Mouse (Mus musculus) lung, embryonic 16.5 days (tissue): ENCODE measurements at regions not wholly inside any gene's neighbourhood (a gene's known extent, or its start where the extent isn't known, plus 50 kb on each side); places are given as distances from the start of the nearest gene placed in this dataset.

Experiments used
- ATAC-seq: fragments of 200-750 bp; cut with Nextera tagmentation; 2 replicates; pipeline ENCODE4 v1.8.0; 2017; ENCODE audit warnings: low read depth, mild to moderate bottlenecking, moderate library complexity
- H3K27ac ChIP-seq: fragments of 300-500 bp; sonication (generic); 2 replicates; pipeline ENCODE4 v1.5.1; 2014; ENCODE audit warnings: mild to moderate bottlenecking, control low read depth, low read length
- H3K27me3 ChIP-seq: fragments of 300-500 bp; sonication (generic); 2 replicates; pipeline ENCODE4 v1.6.1; 2014; ENCODE audit warnings: low read depth, low read length, mixed read lengths; ENCODE audit not compliant: control insufficient read depth, insufficient read depth
- H3K36me3 ChIP-seq: fragments of 300-500 bp; sonication (generic); 2 replicates; pipeline ENCODE4 v1.6.1; 2014; ENCODE audit warnings: low read length; ENCODE audit not compliant: control insufficient read depth, insufficient read depth
- H3K4me1 ChIP-seq: fragments of 300-500 bp; sonication (generic); replicated peaks from 2 replicates; pipeline ENCODE4 v1.6.1; 2014; ENCODE audit warnings: low read length, mixed read lengths; ENCODE audit not compliant: control insufficient read depth, insufficient read depth
- H3K4me2 ChIP-seq: fragments of 300-500 bp; sonication (generic); 2 replicates; pipeline ENCODE4 v1.6.1; 2014; ENCODE audit warnings: low read depth, low read length, control low read depth
- H3K4me3 ChIP-seq: fragments of 300-500 bp; sonication (generic); 2 replicates; pipeline ENCODE4 v1.5.1; 2014; ENCODE audit warnings: mild to moderate bottlenecking, low read length, control low read depth
- H3K9ac ChIP-seq: fragments of 300-500 bp; sonication (generic); 2 replicates; pipeline ENCODE4 v1.6.1; 2014; ENCODE audit warnings: low read length, control low read depth
- H3K9me3 ChIP-seq: fragments of 300-500 bp; sonication (generic); 2 replicates; pipeline ENCODE4 v1.6.1; 2016; ENCODE audit warnings: low read length; ENCODE audit not compliant: control insufficient read depth
- WGBS: fragments of 180-500 bp; shearing (Covaris S2); extraction: QIAGEN DNeasy Blood & Tissue Kit; methylation state at CpG from one replicate; pipeline ENCODE4 v1.1.7; 2014; 5-methylcytosine and 5-hydroxymethylcytosine counted together

DNA sequence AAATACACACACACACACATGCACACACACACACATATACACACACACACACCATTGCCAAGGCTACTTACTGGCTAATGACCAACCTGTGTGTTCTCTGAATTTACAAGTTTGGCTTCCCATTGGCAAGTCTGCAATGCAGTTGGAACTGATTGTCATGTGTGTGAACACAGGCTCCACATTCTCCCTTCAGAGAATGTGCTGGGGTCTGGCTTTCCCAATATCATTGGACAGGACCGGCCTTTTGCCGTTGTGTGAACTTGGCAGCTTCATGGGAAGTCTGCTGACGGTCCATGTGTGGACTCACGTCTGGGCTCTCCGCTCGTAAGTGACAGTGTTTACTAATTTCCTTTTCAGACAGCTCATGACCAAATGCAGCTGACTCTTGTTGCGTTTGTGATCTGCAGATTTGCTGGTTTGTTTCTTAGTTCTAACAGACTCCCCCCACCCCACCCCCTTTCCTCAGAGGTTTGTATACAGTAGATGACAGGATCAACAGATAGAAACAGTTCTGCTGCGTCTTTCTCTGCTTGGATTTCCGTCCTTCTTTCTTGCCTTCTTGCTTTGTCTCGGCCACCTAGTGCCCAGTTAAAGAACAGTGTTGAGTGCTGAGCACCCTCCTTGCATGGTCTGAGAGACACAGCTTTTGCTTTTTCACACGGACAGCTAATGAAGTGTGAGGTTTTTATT, 183.1 kb upstream of the Sulf2 start:
- Histone ChIP-seq H3K4me1 (peaks cover 17% of the 10 kb centered on the region), H3K4me2 (no peak overlapping the region), H3K9ac (no peak overlapping the region), H3K27ac (peak overlapping the region; percentile 59), H3K4me3 (no peak overlapping the region), H3K27me3 (peaks cover 2% of the 10 kb centered on the region; the same call in 1 of the 2 replicates), H3K36me3 (no peaks in the 10 kb centered on the region), H3K9me3 (0 out of 2 replicates have a peak, but pooled peaks cover 3% of the 10 kb centered on the region)
- ATAC-seq, result peak; percentile 90
- 25% methylated on average over 11 of the region's 11 CpGs for WGBS

DNA sequence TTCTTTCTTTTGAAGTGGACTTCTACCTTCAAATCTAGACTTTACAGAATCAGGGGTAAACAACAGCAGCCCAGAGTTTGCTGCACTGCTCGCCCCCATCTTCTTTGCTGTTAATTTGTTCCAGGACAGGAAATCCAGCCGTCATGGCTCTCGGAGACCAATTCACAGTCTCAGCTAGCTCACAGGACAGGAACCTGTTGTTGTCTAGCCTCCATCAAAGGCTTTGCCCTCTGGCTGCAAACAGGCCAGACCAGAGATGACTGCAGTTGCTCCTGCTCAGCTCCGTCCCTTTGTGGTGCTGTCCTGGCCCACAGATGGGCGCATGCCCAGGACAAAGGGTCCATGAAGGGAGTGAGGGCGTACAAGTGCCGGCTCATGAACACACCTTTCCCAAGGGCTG, 182.2 kb upstream of the Sulf2 start:
- 0 out of 2 replicates have a peak, but pooled peaks cover 3% of the 10 kb centered on the region for H3K9me3 ChIP-seq
- 47% methylated on average over 7 of the region's 7 CpGs for WGBS
- H3K9ac ChIP-seq, result no peak overlapping the region
- no peak overlapping the region for H3K4me2 ChIP-seq
- H3K27ac ChIP-seq, result peak overlapping the region; percentile 53; the same call in 1 of the 2 replicates
- no peak for ATAC-seq
- peaks cover 17% of the 10 kb centered on the region for H3K4me1 ChIP-seq
- H3K4me3 ChIP-seq, result no peak overlapping the region
- peaks cover 2% of the 10 kb centered on the region; the same call in 1 of the 2 replicates for H3K27me3 ChIP-seq
- no peaks in the 10 kb centered on the region for H3K36me3 ChIP-seq

DNA sequence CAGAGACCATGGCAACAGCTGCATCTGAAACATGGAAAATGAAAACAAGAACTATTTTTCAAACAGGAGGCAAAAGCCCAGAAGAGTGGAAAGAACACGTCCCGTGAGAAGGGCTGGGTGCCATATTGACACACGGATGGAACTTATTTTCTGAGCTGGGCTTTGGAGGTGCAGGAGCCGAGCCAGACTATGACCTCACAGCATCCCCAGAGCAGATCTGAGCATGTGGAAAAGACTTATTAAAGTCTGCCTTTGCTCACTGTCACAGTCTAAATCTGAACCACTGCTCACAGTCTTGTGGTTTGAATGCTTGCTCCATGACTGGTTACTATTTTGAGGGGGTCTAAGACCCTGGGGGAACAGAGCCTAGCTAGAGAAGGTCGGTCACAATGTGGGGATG, 180.2 kb upstream of the Sulf2 start:
- H3K4me2 ChIP-seq, result no peak overlapping the region
- peaks cover 2% of the 10 kb centered on the region; the same call in 1 of the 2 replicates for H3K27me3 ChIP-seq
- H3K9me3 ChIP-seq, result no peaks in the 10 kb centered on the region
- ATAC-seq, result no peak
- no peaks in the 10 kb centered on the region for H3K36me3 ChIP-seq
- no peak overlapping the region for H3K9ac ChIP-seq
- H3K4me3 ChIP-seq, result no peak overlapping the region
- no peak overlapping the region for H3K27ac ChIP-seq
- peaks cover 20% of the 10 kb centered on the region for H3K4me1 ChIP-seq
- 71% methylated on average over 5 of the region's 5 CpGs for WGBS

DNA sequence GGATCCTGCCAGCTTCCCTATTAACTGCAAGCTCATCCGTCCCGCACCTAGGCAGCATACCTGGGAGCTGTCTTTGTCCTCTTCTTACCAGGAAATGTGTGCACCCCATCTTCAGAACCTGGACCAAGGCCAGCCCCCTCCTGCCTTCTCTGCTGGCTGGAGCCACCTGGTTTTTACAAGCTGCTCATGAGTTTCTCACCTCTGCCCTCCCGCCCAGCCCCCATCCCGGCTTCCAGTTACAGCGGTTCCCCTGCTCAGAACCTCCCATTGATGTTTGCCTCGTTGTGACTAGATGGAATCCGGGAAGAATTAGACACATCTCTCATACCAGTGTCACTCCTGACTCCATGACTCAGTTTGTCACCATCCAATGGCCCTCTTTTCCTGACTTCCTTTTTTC, 179.1 kb upstream of the Sulf2 start:
- WGBS, result 39% methylated on average over 7 of the region's 7 CpGs
- Histone ChIP-seq H3K27ac (no peak overlapping the region), H3K9me3 (no peaks in the 10 kb centered on the region), H3K4me1 (peaks cover 20% of the 10 kb centered on the region), H3K27me3 (peaks cover 4% of the 10 kb centered on the region; the same call in 1 of the 2 replicates), H3K4me3 (no peak overlapping the region), H3K9ac (no peak overlapping the region), H3K4me2 (no peak overlapping the region), H3K36me3 (no peaks in the 10 kb centered on the region)
- ATAC-seq, result no peak

DNA sequence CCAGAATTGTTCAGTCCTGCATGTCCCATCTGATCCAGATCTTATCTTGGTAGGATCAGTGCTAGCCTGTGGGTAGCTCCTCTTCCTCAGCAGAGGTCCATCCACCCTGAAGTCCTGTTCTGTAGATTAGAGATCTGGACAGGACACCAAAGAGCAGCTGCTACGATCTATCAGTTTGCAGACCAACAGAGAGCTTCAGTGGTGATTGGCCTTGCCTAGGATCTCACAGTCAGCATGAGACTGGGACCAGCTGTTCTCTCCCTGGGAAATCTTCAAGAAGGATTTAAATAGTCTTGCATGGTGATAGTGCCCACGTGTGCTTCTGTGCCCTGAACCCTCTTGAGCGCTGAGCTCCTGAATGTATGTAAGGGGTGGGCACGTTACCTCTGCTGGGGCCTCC, 178.4 kb upstream of the Sulf2 start:
- Histone ChIP-seq H3K4me3 (no peak overlapping the region), H3K27me3 (peaks cover 4% of the 10 kb centered on the region; the same call in 1 of the 2 replicates), H3K9ac (no peak overlapping the region), H3K9me3 (no peaks in the 10 kb centered on the region), H3K4me2 (no peak overlapping the region), H3K36me3 (no peaks in the 10 kb centered on the region), H3K27ac (no peak overlapping the region), H3K4me1 (peaks cover 17% of the 10 kb centered on the region)
- no peak for ATAC-seq
- 58% methylated on average over 4 of the region's 4 CpGs for WGBS

DNA sequence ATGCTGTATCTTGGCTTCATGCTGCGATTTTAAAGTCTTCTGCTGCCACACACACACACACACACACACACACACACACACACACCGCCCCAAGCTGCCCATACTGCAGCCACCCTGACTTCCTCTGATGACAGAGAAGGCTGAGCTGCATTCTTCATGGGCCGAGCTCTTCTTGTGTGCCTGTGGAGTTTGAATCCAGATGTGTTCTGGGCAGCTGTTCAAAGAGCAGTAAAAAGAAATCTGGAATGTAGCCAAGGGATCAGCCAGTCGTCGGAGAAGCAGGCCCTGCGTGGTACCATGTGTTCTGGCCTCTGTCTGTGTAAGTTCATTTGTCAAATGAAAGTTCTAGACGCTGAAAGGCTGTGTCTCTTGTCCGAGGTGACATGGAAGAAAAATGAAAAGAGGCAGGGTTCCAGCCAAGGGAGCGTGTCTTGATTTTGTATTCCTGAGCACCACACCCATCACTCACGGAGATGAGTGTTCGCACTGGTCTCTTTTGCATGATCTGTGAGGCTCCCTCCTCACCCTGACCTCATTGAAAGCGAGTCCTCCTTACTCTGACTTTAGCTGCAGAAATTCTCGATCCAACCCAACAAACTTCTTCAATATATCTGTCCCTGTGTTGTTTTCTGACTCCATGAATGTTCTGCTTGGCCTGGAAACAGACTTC, 177.4 kb upstream of the Sulf2 start:
- 35% methylated on average over 13 of the region's 13 CpGs for WGBS
- H3K4me2 ChIP-seq, result no peak overlapping the region
- no peak overlapping the region for H3K27ac ChIP-seq
- H3K4me3 ChIP-seq, result no peak overlapping the region
- H3K36me3 ChIP-seq, result no peaks in the 10 kb centered on the region
- no peaks in the 10 kb centered on the region for H3K9me3 ChIP-seq
- H3K27me3 ChIP-seq, result peaks cover 4% of the 10 kb centered on the region; the same call in 1 of the 2 replicates
- no peak overlapping the region for H3K9ac ChIP-seq
- peaks cover 16% of the 10 kb centered on the region for H3K4me1 ChIP-seq
- ATAC-seq, result peak; percentile 83

DNA sequence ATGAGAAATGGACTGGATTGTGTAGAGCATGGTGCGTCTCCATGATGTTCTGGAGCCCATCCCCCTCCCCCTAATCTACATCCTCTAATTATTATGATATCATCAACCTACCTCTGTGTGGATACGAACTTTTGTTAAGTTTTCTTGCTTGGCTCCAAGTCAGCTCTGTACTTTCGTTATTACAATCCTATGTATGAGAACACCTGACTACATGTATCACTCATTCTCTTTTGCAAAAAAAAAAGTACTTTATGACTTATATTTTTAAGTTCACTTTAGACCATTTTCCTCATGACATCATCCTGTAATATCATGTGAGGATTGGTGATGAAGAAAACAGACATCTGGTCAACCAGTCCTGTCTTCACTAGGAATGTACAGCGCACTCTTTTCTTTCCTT, 175.7 kb upstream of the Sulf2 start:
- Histone ChIP-seq H3K4me1 (peaks cover 14% of the 10 kb centered on the region), H3K27me3 (peaks cover 3% of the 10 kb centered on the region; the same call in 1 of the 2 replicates), H3K9me3 (no peaks in the 10 kb centered on the region), H3K27ac (no peak overlapping the region), H3K9ac (no peak overlapping the region), H3K4me2 (no peak overlapping the region), H3K36me3 (no peaks in the 10 kb centered on the region), H3K4me3 (no peak overlapping the region)
- 90% methylated on average over 4 of the region's 4 CpGs for WGBS
- ATAC-seq, result no peak

DNA sequence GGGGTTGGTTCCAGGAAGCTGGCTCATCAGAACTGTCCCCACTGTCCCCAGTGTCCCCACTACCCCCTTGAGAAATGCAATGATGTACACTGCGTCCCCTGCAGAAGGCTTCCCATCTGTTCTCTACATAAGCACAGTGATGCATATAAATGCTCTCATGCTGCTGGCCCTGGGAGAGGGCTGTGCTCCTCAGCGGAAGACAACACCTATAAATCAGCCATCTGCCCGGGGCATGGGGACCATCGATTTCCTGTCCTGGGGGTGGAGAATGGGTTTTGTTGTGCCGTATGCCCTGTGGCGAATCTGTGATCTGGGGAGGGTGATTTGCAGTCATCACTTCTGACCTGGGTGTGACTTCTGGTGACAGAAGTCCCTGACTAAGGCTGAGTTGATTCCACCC, 174.9 kb upstream of the Sulf2 start:
- Histone ChIP-seq H3K27me3 (peaks cover 3% of the 10 kb centered on the region; the same call in 1 of the 2 replicates), H3K9me3 (no peaks in the 10 kb centered on the region), H3K27ac (no peak overlapping the region), H3K4me1 (peaks cover 15% of the 10 kb centered on the region), H3K4me2 (no peak overlapping the region), H3K4me3 (no peak overlapping the region), H3K36me3 (no peaks in the 10 kb centered on the region), H3K9ac (no peak overlapping the region)
- 58% methylated on average over 6 of the region's 6 CpGs for WGBS
- no peak for ATAC-seq

DNA sequence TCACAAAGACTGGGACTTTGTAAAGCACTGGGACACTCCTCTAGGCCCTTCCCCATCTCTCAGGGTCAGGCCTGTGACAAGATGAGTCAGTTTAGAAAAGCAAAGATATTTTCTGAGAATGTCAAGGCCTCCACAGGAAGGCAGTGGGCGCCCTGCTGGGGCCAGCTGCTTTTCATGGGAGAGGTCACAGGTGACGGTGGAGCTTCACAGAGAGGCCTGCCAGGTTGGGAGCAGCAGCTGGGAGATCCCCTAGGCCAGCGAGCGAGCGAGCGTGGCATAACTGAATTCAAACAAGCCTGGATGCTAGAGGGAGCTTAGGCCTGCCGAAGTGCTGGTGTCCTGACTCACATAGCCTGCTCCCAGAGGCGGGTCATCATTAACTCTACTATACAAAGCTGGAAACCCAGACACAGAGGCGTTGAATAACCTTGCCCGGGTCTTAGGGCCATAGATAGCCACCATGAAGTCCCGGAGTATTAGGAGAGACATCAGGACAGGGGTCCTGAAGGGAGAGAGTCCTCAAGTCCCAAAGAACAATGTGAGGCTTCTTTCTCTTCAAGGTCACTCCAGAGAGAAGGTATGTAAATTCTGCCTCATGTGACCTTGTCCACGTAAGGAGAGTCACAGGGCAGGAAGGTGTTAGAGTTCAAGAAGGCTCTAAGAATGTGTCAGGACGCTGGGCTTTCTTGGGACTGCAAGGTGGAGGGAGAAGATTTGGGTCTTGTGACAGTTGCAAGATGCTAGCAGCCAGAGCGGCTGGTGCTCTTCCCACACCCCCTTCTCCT, 174.3 kb upstream of the Sulf2 start:
- peaks cover 20% of the 10 kb centered on the region for H3K4me1 ChIP-seq
- no peak overlapping the region for H3K27ac ChIP-seq
- 80% methylated on average over 14 of the region's 14 CpGs for WGBS
- H3K4me2 ChIP-seq, result no peak overlapping the region
- no peak overlapping the region for H3K9ac ChIP-seq
- peaks cover 3% of the 10 kb centered on the region; the same call in 1 of the 2 replicates for H3K27me3 ChIP-seq
- H3K9me3 ChIP-seq, result no peaks in the 10 kb centered on the region
- H3K36me3 ChIP-seq, result no peaks in the 10 kb centered on the region
- no peak overlapping the region for H3K4me3 ChIP-seq
- no peak for ATAC-seq
